Mouse (Mus musculus) heart, postnatal 0 days (tissue): Measurements from ENCODE around the gene Ackr1. TPM values are rescaled to one million over a fixed set of nuclear protein-coding genes. Genes with fewer than 3 reads are reported as not detected.
"Not testable (repeated sequence)": the region's sequence is repeated elsewhere in the genome, so short reads cannot be mapped to it uniquely, and the experiment has no call there.

Experiments used
- ATAC-seq: fragments of 200-750 bp; cut with Nextera tagmentation; 2 replicates; pipeline ENCODE4 v1.8.0; 2017; ENCODE audit warnings: low read depth, moderate number of reproducible peaks, moderate library complexity; ENCODE audit not compliant: insufficient read depth
- DNase-seq: peaks from one replicate; pipeline ENCODE4 v3.0.0-alpha.2; 2016; ENCODE audit warnings: low spot score
- H3K27ac ChIP-seq: fragments of 300-500 bp; sonication (generic); 2 replicates; pipeline ENCODE4 v1.5.1; 2014; ENCODE audit warnings: low read depth, mild to moderate bottlenecking
- H3K27me3 ChIP-seq: fragments of 300-500 bp; sonication (generic); 2 replicates; pipeline ENCODE4 v1.6.1; 2014; ENCODE audit warnings: low read length, mixed read lengths; ENCODE audit not compliant: control insufficient read depth, insufficient read depth
- H3K36me3 ChIP-seq: fragments of 300-500 bp; sonication (generic); replicated peaks from 2 replicates; pipeline ENCODE4 v1.6.1; 2014; ENCODE audit warnings: low read length, mixed read lengths; ENCODE audit not compliant: control insufficient read depth, insufficient read depth
- H3K4me1 ChIP-seq: fragments of 300-500 bp; sonication (generic); 2 replicates; pipeline ENCODE4 v1.6.1; 2014; ENCODE audit warnings: antibody characterized with exemption; ENCODE audit not compliant: control insufficient read depth, insufficient read depth
- H3K4me2 ChIP-seq: fragments of 300-500 bp; sonication (generic); 2 replicates; pipeline ENCODE4 v1.6.1; 2014; ENCODE audit warnings: low read depth, mild to moderate bottlenecking, low read length, moderate library complexity
- H3K4me3 ChIP-seq: fragments of 300-500 bp; sonication (generic); 2 replicates; pipeline ENCODE4 v1.5.1; 2014; ENCODE audit warnings: low read depth, low read length
- H3K9ac ChIP-seq: fragments of 300-500 bp; sonication (generic); replicated peaks from 2 replicates; pipeline ENCODE4 v1.6.1; 2014; ENCODE audit warnings: low read depth, low read length, mixed read lengths
- H3K9me3 ChIP-seq: fragments of 300-500 bp; sonication (generic); replicated peaks from 2 replicates; pipeline ENCODE4 v1.6.1; 2016; ENCODE audit warnings: low read length; ENCODE audit not compliant: control insufficient read depth
- CTCF ChIP-seq: IDR thresholded peaks from 2 replicates; pipeline ENCODE4 v1.5.1; 2016; ENCODE audit warnings: antibody characterized with exemption, control low read depth, low read depth
- EP300 ChIP-seq: IDR thresholded peaks from 2 replicates; pipeline ENCODE4 v1.6.1; 2016; ENCODE audit warnings: antibody characterized with exemption, low read depth
- WGBS: fragments of 180-500 bp; shearing (Covaris S2); extraction: QIAGEN DNeasy Blood & Tissue Kit; methylation state at CpG from one replicate; pipeline ENCODE4 v1.1.7; 2014; 5-methylcytosine and 5-hydroxymethylcytosine counted together
- polyA plus RNA-seq: library from polyadenylated mRNA; unstranded; fragments of >200 nt; fragmentation: Nextera tagmentation; extraction: Ambion mirVana; gene quantifications from 2 replicates; pipeline ENCODE4 v1.2.1, GENCODE M21; 2015
- total RNA-seq: library from RNA; depleted of rRNA; stranded (reverse); fragments of >200 nt; gene quantifications from 2 replicates; pipeline ENCODE4 v1.2.3, GENCODE M21; 2014; ENCODE audit warnings: low replicate concordance; rRNA removed

Ackr1 gene
- total and polyA plus RNA-seq, 2 experiments from 2014 or later = 0.14 TPM; not detected in 1

GRCm38 (mm10) chr1:173317925-173318477, 15.5 kb downstream of the Ackr1 start:
- Histone ChIP-seq H3K9ac (no peak overlapping the region), H3K4me3 (no peak overlapping the region), H3K9me3 (no peaks in the 10 kb centered on the region), H3K4me1 (no peaks in the 10 kb centered on the region), H3K4me2 (no peak overlapping the region), H3K36me3 (no peaks in the 10 kb centered on the region), H3K27ac (no peak overlapping the region), H3K27me3 (no peaks in the 10 kb centered on the region)
- TF ChIP-seq CTCF (no peak), EP300 (no peak)
- ATAC-seq = no peak
- WGBS = 72% methylated on average over 2 of the region's 2 CpGs
- no peak for DNase-seq

GRCm38 (mm10) chr1:173315725-173316124, 17.8 kb downstream of the Ackr1 start:
- TF ChIP-seq CTCF (no peak), EP300 (no peak)
- Histone ChIP-seq H3K9ac (no peak overlapping the region), H3K36me3 (no peaks in the 10 kb centered on the region), H3K4me2 (no peak overlapping the region), H3K9me3 (no peaks in the 10 kb centered on the region), H3K4me1 (no peaks in the 10 kb centered on the region), H3K4me3 (no peak overlapping the region), H3K27ac (no peak overlapping the region), H3K27me3 (no peaks in the 10 kb centered on the region)
- 79% methylated on average over 3 of the region's 3 CpGs for WGBS
- ATAC-seq (no peak), DNase-seq (no peak)

GRCm38 (mm10) chr1:173313535-173314050, 20.0 kb downstream of the Ackr1 start:
- 56% methylated on average over 7 of the region's 7 CpGs for whole genome bisulfite sequencing
- H3K4me2 ChIP-seq, DNase-seq: not testable (repeated sequence)

GRCm38 (mm10) chr1:173302795-173303194, 30.8 kb downstream of the Ackr1 start:
- not testable (repeated sequence) for H3K4me2 ChIP-seq, H3K9me3 ChIP-seq, H3K9ac ChIP-seq, H3K27ac ChIP-seq, H3K4me1 ChIP-seq, DNase-seq, H3K4me3 ChIP-seq, ATAC-seq, H3K36me3 ChIP-seq, H3K27me3 ChIP-seq
- WGBS = 43% methylated on average over 3 of the region's 3 CpGs

More at GRCm38 (mm10) chr1:173313535-173314050, 20.0 kb downstream of the Ackr1 start:
- H3K36me3 ChIP-seq, H3K9me3 ChIP-seq, H3K27me3 ChIP-seq, H3K27ac ChIP-seq, H3K4me3 ChIP-seq, H3K4me1 ChIP-seq, H3K9ac ChIP-seq, ATAC-seq: not testable (repeated sequence)

Other genes starting within 250 kb of the Ackr1 start
- gene Olfr1408, start 196.4 kb downstream of the Ackr1 start, total RNA-seq = not detected in 2 replicates
- gene Olfr1408, start 196.4 kb downstream of the Ackr1 start, polyA plus RNA-seq = not detected in 2 replicates
- gene Olfr1406, start 143.1 kb downstream of the Ackr1 start, total RNA-seq = not detected in 2 replicates
- gene Olfr1406, start 143.1 kb downstream of the Ackr1 start, polyA plus RNA-seq = not detected in 2 replicates
- gene Olfr218, start 135.9 kb downstream of the Ackr1 start, total RNA-seq = not detected in 2 replicates
- not detected in 2 replicates for gene Olfr218, start 135.9 kb downstream of the Ackr1 start, polyA plus RNA-seq
- not detected in 2 replicates for gene Olfr1404, start 121.4 kb downstream of the Ackr1 start, total RNA-seq
- not detected in 2 replicates for gene Olfr1404, start 121.4 kb downstream of the Ackr1 start, polyA plus RNA-seq
- 0.38 TPM in 1 of 2 replicates, not detected in the other for gene Fcer1a, start 106.5 kb downstream of the Ackr1 start, total RNA-seq
- 0.89 TPM in 2 replicates for gene Fcer1a, start 106.5 kb downstream of the Ackr1 start, polyA plus RNA-seq
- gene Olfr418, start 67.7 kb downstream of the Ackr1 start, total RNA-seq = not detected in 2 replicates
- gene Olfr418, start 67.7 kb downstream of the Ackr1 start, polyA plus RNA-seq = not detected in 2 replicates
- gene Mptx2, start 56.0 kb downstream of the Ackr1 start, total RNA-seq = not detected in 2 replicates
- not detected in 2 replicates for gene Mptx2, start 56.0 kb downstream of the Ackr1 start, polyA plus RNA-seq
- 0.19 and 0.54 TPM in 2 replicates for gene Aim2, start 17.1 kb upstream of the Ackr1 start, total RNA-seq
- 1.3 and 1.7 TPM in 2 replicates for gene Aim2, start 17.1 kb upstream of the Ackr1 start, polyA plus RNA-seq
- gene Cadm3, start 33.9 kb upstream of the Ackr1 start, total RNA-seq = 0.35 and 1.1 TPM in 2 replicates
- 0.10 and 0.29 TPM in 2 replicates for gene Cadm3, start 33.9 kb upstream of the Ackr1 start, polyA plus RNA-seq
- 0.04 and 0.27 TPM in 2 replicates for gene Ifi206, start 157.3 kb upstream of the Ackr1 start, total RNA-seq
- 0.14 TPM in 2 replicates for gene Ifi206, start 157.3 kb upstream of the Ackr1 start, polyA plus RNA-seq
- gene Ifi214, start 202.2 kb upstream of the Ackr1 start, total RNA-seq = not detected in 2 replicates
- gene Ifi214, start 202.2 kb upstream of the Ackr1 start, polyA plus RNA-seq = not detected in 2 replicates